Mouse (Mus musculus) embryonic fibroblast, embryonic 13.5 days (primary cell): Measurements from ENCODE around the gene Gm17332. TPM values are rescaled to one million over a fixed set of nuclear protein-coding genes. Genes with fewer than 3 reads are reported as not detected.
"Not testable (repeated sequence)": the region's sequence is repeated elsewhere in the genome, so short reads cannot be mapped to it uniquely, and the experiment has no call there.

Experiments used
- H3K27ac ChIP-seq: 2 replicates; pipeline ENCODE4 v1.5.1; 2012; ENCODE audit warnings: low read length, control low read depth, inconsistent platforms; ENCODE audit not compliant: insufficient read depth
- H3K4me1 ChIP-seq: 2 replicates; pipeline ENCODE4 v1.6.1; 2011; ENCODE audit warnings: low read length; ENCODE audit not compliant: control insufficient read depth, insufficient read depth
- H3K4me3 ChIP-seq: 2 replicates; pipeline ENCODE4 v1.5.1; 2011; ENCODE audit warnings: mild to moderate bottlenecking, control low read depth, low read length; ENCODE audit not compliant: insufficient read depth
- CTCF ChIP-seq: IDR thresholded peaks from 2 replicates; pipeline ENCODE4 v1.5.1; 2011; ENCODE audit warnings: mild to moderate bottlenecking, control low read depth, low read length, moderate library complexity, borderline replicate concordance; ENCODE audit not compliant: insufficient read depth
- POLR2A ChIP-seq: IDR thresholded peaks from 2 replicates; pipeline ENCODE4 v1.6.1; 2011; ENCODE audit warnings: low read depth, mild to moderate bottlenecking, control low read depth, low read length, moderate library complexity
- polyA plus RNA-seq: library from polyadenylated mRNA; stranded (reverse); fragments of >200 nt; gene quantifications from 2 replicates; pipeline ENCODE4 v1.2.4, GENCODE M21; 2011; ENCODE audit warnings: low read depth; ENCODE audit not compliant: missing spikeins, insufficient read length

Gene Gm17332
- polyA plus RNA-seq, 1 experiment = not detected

GRCm38 (mm10) chr11:31157021-31157420, 25.2 kb downstream of the Gm17332 start:
- Histone ChIP-seq H3K4me1 (no peaks in the 10 kb centered on the region), H3K27ac (no peak overlapping the region), H3K4me3 (no peak overlapping the region)
- TF ChIP-seq CTCF (no peak), POLR2A (no peak)

GRCm38 (mm10) chr11:31138394-31138793, 43.9 kb downstream of the Gm17332 start:
- H3K27ac ChIP-seq, H3K4me1 ChIP-seq, H3K4me3 ChIP-seq: not testable (repeated sequence)

GRCm38 (mm10) chr11:31134824-31135223, 47.4 kb downstream of the Gm17332 start:
- not testable (repeated sequence) for H3K27ac ChIP-seq, H3K4me3 ChIP-seq, H3K4me1 ChIP-seq

- H3K4me3 ChIP-seq, H3K27ac ChIP-seq, H3K4me1 ChIP-seq: not testable (repeated sequence)
These were observed 48.5 kb downstream of the Gm17332 start for GRCm38 (mm10) chr11:31133726-31134125.

Other genes with a start within 250 kb of the Gm17332 start
- 103 and 108 TPM in 2 replicates for gene Erlec1, start 228.1 kb downstream of the Gm17332 start, polyA plus RNA-seq
- 12.3 and 14.7 TPM in 2 replicates for gene Chac2, start 196.1 kb downstream of the Gm17332 start, polyA plus RNA-seq
- 8.0 and 11.7 TPM in 2 replicates for gene Stc2, start 187.6 kb upstream of the Gm17332 start, polyA plus RNA-seq